Mouse (Mus musculus) kidney, embryonic 16.5 days (tissue): Measurements from ENCODE around the gene Fam178b. TPM values are rescaled to one million over a fixed set of nuclear protein-coding genes. Genes with fewer than 3 reads are reported as not detected.

Experiments
- microRNA-seq: library from miRNA; unstranded; fragments of <30 nt; microRNA quantifications from one replicate; pipeline ENCODE4, GENCODE M21; 2016
- polyA plus RNA-seq: library from polyadenylated mRNA; unstranded; fragments of >200 nt; fragmentation: Nextera tagmentation; extraction: Ambion mirVana; gene quantifications from 2 replicates; pipeline ENCODE4 v1.2.1, GENCODE M21; 2015

Fam178b gene
- polyA plus RNA-seq, 1 experiment from 2014 or later = 1.8 TPM

Small RNA genes within 50 kb of the gene (microRNA-seq; reads per million reads assigned to microRNA genes)
- gene Gm24133 = not detected

Other genes with a start within 250 kb of the Fam178b start
- 54.0 and 61.4 TPM in 2 replicates for gene Lman2l, start 237.9 kb downstream of the Fam178b start, polyA plus RNA-seq
- 13.8 and 13.9 TPM in 2 replicates for gene Cnnm4, start 211.6 kb downstream of the Fam178b start, polyA plus RNA-seq
- 3.5 and 3.7 TPM in 2 replicates for gene Cnnm3, start 171.3 kb downstream of the Fam178b start, polyA plus RNA-seq
- 15.2 and 21.7 TPM in 2 replicates for gene Ankrd23, start 146.3 kb downstream of the Fam178b start, polyA plus RNA-seq
- 0.30 and 1.5 TPM in 2 replicates for gene Gm42417, start 143.8 kb downstream of the Fam178b start, polyA plus RNA-seq
- gene Ankrd39, start 135.7 kb downstream of the Fam178b start, polyA plus RNA-seq = 29.2 and 30.0 TPM in 2 replicates
- 21.4 and 21.9 TPM in 2 replicates for gene Sema4c, start 124.8 kb downstream of the Fam178b start, polyA plus RNA-seq
- 681 and 722 TPM in 2 replicates for gene Cox5b, start 8.3 kb upstream of the Fam178b start, polyA plus RNA-seq
- 0.26 TPM in 1 of 2 replicates, not detected in the other for gene 4933424G06Rik, start 27.0 kb upstream of the Fam178b start, polyA plus RNA-seq
- 118 and 123 TPM in 2 replicates for gene Actr1b, start 31.2 kb upstream of the Fam178b start, polyA plus RNA-seq
- 0.28 and 0.54 TPM in 2 replicates for gene Zap70, start 78.6 kb upstream of the Fam178b start, polyA plus RNA-seq